Mouse (Mus musculus): ENCODE results near the gene Znhit3. TPM values are rescaled to one million over a fixed set of nuclear protein-coding genes. Genes with fewer than 3 reads are reported as not detected.

Gene Znhit3
- polyA plus RNA-seq, 1 experiment from 2014 or later: 71.4 TPM

GRCm38 (mm10) chr11:84865268-84865667, 50.9 kb downstream of the Znhit3 start:
- Histone ChIP-seq H3K27me3 (replicated peaks; ENCODE audit: control insufficient read depth, insufficient read depth, low read length) (no peaks in the 10 kb centered on the region), H3K4me3 (ENCODE audit: low read length) (no peak overlapping the region), H3K4me1 (ENCODE audit: control insufficient read depth, insufficient read depth, low read depth, low read length) (peaks cover 16% of the 10 kb centered on the region), H3K4me2 (ENCODE audit: low read length) (no peak overlapping the region), H3K9me3 (ENCODE audit: control insufficient read depth, low read length) (no peaks in the 10 kb centered on the region), H3K9ac (ENCODE audit: low read depth, low read length) (no peak overlapping the region), H3K27ac (ENCODE audit: low read depth, low read length) (no peak overlapping the region), H3K36me3 (ENCODE audit: control insufficient read depth, insufficient read depth, low read length) (no peaks in the 10 kb centered on the region)
- WGBS: 79% methylated on average over 2 of the region's 2 CpGs
- no peak for ATAC-seq

Small RNAs within 50 kb of the gene (microRNA-seq; reads per million reads assigned to microRNA genes)
- not detected for gene Gm23564

Other genes with a start within 250 kb of the Znhit3 start
- 18.9 and 26.0 TPM in 2 replicates for gene Mrm1, start 96.9 kb downstream of the Znhit3 start, polyA plus RNA-seq (2015; fragmentation: Nextera tagmentation; extraction: Ambion mirVana)
- 11.0 and 11.1 TPM in 2 replicates for gene Dhrs11, start 87.4 kb downstream of the Znhit3 start, polyA plus RNA-seq (2015; fragmentation: Nextera tagmentation; extraction: Ambion mirVana)
- gene Ggnbp2, start 45.5 kb downstream of the Znhit3 start, polyA plus RNA-seq (2015; fragmentation: Nextera tagmentation; extraction: Ambion mirVana): 66.8 and 72.5 TPM in 2 replicates
- gene Myo19, start 36.2 kb downstream of the Znhit3 start, polyA plus RNA-seq (2015; fragmentation: Nextera tagmentation; extraction: Ambion mirVana): 6.3 and 7.0 TPM in 2 replicates
- 2.2 and 2.5 TPM in 2 replicates for gene Pigw, start 36.1 kb downstream of the Znhit3 start, polyA plus RNA-seq (2015; fragmentation: Nextera tagmentation; extraction: Ambion mirVana)
- gene Car4, start 41.4 kb upstream of the Znhit3 start, polyA plus RNA-seq (2015; fragmentation: Nextera tagmentation; extraction: Ambion mirVana): 5.5 and 7.1 TPM in 2 replicates
- 9.7 and 11.5 TPM in 2 replicates for gene Usp32, start 223.8 kb upstream of the Znhit3 start, polyA plus RNA-seq (2015; fragmentation: Nextera tagmentation; extraction: Ambion mirVana)